Mouse (Mus musculus) olfactory bulb, adult 2 months (tissue): ENCODE data around the gene Hdhd5.

Experiments
- CTCF ChIP-seq: fragments of 200-500 bp; IDR thresholded peaks from 2 replicates; pipeline ENCODE4 v1.5.1; 2012; ENCODE audit warnings: low read depth, mild to moderate bottlenecking, low read length, moderate library complexity; ENCODE audit not compliant: insufficient read depth
- POLR2A ChIP-seq: fragments of 200-500 bp; IDR thresholded peaks from 2 replicates; pipeline ENCODE4 v1.6.1; 2012; ENCODE audit warnings: mild to moderate bottlenecking, low read depth, low read length, moderate library complexity; ENCODE audit not compliant: insufficient read depth

DNA sequence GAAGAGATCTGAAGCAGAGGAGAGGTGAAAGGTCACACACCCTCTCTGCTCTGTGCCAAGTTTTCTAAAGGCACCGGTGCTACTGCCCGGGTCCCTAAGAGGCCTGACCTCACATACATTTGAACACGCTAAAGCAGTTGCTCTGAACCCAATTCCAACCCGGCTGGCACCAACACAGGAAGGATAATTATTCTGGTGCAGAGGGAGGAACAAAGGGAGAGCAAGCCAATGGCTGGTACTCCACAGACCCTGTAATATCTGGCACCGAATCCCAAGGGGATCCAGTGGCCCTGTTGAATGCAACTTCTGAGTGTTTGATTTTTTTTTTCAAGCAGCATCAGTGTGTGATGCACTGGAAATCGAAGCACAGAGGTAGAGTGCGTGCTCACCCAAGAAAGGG is 40.1 kb downstream of the Hdhd5 start:
- TF ChIP-seq POLR2A (no peak), CTCF (no peak)
